Mouse (Mus musculus) ovary, postnatal 10 days (tissue): ENCODE measurements around the gene N4bp2l1.
A peak's percentile ranks its signal among the peaks of the same experiment; 100 is the strongest.

Experiments used
- DNase-seq: peaks from one replicate; pipeline ENCODE4 v3.0.0; 2022; ENCODE audit warnings: low spot score

N4bp2l1 gene

GRCm38 (mm10) chr5:150598202-150599119 lies 1.5 kb upstream of the N4bp2l1 start:
- no peak for DNase-seq

DNA sequence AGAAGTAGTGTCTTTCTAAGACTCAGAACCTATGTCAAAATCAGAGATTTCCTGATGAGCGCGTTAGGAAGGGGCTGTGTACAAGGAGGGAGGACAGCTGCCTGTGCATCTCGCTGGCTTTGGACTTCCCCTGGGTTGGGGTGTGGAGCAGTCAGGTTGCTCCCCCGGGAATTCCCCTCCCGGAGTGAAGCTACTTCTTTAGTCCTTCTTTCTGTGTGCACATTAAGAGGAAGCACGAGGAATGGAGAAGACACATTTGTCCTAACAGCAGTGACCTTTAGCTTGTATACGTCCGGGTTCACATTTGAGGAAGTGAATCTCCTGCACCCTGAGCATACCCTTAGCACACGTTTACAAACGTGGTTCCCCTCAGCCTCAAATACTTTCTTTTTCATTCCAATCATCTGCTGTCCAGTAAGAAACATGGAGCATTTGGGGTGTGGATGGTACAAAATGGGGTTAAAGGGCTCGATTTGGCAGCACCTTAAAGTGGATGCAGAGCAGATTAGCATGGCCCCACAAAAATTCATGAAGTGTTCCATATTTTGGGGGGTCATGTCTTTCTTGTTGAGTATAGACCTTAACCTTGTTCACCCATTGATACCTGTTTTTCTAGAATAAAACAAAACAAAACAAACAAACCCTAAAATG lies 1.5 kb downstream of the N4bp2l1 start:
- no peak for DNase-seq

DNA sequence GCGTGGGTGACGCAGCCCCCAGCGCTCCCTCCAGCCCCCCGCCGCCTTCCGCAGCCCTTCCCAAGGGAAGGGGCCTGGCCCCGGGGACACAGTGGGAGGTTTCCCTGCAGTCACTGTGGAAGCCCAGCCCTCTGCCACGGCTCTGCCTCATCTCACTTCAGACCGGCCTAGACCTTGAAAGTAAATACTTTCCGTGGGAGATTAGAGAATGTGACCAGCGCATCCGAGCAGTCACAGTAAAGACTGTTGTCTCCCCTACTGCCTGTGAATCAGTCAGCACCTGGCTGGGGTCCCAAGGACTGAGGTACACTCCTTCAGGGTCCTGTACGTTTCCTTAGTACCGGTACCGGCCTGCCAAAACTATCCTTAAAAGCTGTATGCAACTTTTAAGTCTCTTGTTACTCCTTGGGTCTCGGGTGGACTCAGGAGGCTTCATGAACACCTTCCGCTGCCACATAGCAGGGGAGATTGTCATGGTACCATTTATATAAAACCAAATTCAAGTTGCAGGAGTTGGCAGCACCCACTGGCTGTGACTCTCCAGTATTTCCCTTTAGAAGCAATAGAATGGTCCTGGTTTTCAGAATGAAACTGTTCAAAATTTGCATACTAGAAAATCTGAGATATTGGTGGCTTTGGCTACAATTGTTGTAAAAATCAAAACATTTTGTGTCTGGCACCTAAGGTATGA lies 2.2 kb downstream of the N4bp2l1 start:
- DNase-seq, result no peak

DNA sequence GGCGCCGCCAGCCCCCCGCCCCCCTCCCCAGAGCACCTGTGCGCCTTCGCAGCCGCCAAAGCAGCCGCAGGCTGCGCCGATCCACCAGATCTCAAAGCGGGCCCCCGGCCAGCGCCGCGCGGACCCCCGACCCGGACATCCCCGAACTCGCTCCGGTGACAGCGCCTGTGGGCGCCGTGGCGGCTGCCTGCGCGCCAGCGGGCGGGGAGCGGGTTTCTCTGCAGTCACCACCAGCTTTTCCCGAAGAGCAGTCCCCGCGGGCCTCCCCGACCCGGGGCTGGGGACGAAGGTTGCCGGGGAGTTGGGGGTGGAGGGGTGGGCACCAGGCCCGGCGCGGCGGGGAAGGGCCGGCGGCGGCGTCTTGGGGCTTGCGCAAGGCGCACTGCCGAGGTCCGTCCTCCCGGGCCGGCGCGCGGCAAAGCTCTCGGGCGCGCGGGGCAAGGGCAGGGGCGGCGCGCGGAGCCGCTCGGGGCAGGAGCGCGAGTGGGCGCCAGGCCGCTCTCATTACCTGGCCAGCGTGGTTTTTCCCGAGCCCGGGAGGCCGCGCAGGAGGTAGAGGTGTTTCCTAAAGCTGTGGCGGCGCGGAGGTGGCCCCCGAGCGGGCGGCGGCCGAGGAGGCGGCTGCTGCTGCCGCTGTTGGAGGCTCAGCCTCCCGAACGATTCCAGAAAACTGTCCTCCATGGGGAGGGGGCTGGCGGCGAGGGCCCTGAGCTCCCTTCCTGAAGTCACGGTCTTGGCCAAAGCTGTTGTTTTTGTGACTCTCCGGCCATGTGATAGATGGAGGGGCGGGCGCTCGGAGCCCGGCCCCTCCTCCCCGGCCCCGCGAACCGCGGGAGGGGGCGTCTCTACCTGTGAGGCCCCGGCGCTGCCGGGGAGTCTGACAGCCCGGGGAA lies 3.0 kb downstream of the N4bp2l1 start:
- DNase-seq, result peak; percentile 31

GRCm38 (mm10) chr5:150592904-150593755 lies 3.9 kb downstream of the N4bp2l1 start:
- DNase-seq, result no peak

- DNase-seq, result no peak
Measured at GRCm38 (mm10) chr5:150592186-150592903, 4.6 kb downstream of the N4bp2l1 start.

GRCm38 (mm10) chr5:150589945-150590344 lies 7.0 kb downstream of the N4bp2l1 start:
- no peak for DNase-seq

DNA sequence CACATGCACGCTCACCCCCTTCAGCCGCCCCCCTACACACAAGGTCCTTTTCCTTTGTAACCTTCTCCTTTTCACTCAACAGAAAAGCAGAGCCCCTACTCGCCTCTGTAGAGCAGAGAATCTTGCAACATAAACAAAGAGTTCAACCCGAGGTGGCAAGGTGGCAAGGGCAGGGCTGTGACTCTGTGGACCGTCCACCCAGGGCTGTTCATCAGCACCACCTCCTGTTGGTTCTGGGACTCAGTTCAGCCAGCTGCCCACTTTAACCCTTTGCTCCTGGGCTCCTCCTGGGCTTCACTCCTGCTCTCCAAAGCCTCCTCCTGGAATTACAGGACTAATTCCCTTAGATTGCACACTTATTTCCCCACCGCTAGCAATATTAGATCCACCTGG lies 12.7 kb downstream of the N4bp2l1 start:
- DNase-seq, result no peak

DNA sequence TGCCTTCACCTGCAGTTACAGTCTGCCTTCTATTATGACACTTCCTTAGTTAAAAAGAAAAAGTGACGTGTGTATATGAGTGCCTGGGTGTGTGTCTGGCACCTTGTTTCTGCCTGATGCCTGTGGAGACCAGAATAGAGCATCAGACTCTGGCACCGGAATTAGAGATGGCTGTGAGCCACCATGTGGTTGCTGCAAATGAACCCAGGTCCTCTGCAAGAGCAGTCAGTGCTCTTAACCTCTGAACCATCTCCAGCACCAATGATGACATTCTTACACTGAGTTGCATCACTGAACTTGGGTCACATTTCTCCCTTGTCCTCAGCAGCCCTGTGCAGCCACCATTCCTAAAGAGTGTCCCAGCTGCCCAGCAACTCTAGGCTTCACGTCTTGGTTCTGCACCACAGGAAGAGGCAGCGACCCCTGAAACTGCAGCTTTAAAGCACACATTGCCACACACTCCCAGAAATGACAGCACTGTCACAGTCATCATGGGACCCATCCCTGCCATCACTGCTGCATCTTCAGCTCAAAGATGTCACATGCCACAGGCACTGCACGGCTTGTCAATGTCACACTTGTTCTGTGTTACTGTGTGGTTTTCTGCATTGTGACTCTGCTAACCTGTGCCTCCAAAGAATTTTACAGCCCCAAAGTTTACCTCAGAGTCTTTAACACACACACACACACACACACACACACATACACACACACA lies 13.2 kb downstream of the N4bp2l1 start:
- DNase-seq, result no peak

- DNase-seq, result no peak
Measured at GRCm38 (mm10) chr5:150583181-150583580, 13.8 kb downstream of the N4bp2l1 start.

- no peak for DNase-seq
Measured at GRCm38 (mm10) chr5:150581180-150581579, 15.8 kb downstream of the N4bp2l1 start.

- no peak for DNase-seq
Measured at GRCm38 (mm10) chr5:150578613-150579171, 18.3 kb downstream of the N4bp2l1 start.

GRCm38 (mm10) chr5:150576832-150577231 lies 20.2 kb downstream of the N4bp2l1 start:
- no peak for DNase-seq

DNA sequence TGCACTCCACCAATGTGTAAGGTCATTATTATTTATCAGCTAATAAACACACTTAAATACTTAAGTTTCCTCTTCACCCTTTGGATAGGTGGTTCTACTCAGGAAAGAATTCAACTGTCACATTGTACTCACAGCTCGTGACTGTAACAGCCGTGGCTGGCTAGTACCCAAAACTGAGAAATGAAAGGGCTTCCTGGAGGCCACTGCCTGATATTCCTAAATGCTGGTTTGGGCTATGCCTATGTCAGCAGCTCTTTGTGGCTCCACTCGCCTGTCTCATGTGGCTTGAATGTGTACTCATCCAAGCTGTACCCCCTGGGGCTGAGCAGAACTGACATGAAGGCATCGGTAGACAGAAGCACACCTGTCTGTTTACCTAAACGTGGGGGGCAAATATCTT lies 22.1 kb downstream of the N4bp2l1 start:
- no peak for DNase-seq

GRCm38 (mm10) chr5:150574403-150574802 lies 22.6 kb downstream of the N4bp2l1 start:
- no peak for DNase-seq

- DNase-seq, result no peak
Measured at GRCm38 (mm10) chr5:150570496-150571219, 26.3 kb downstream of the N4bp2l1 start.

DNA sequence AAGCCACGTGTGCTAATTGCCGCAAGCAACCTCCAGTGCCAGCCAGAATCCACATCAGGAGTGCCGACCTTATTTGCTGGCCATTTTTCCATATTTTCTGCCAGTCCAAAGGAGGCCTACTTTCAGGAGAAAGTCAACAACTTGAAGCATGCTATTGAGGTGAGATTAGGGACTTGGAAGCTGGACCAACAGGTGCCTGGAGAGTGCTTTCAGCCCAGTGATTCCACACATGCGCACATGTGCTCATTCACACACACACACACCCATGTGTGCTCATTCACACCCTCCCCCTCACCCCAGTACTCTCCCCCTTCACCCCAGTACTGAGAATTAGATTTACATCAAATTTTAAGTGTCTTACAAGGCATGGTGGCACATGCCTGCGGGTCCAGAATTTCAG lies 30.0 kb downstream of the N4bp2l1 start:
- no peak for DNase-seq

GRCm38 (mm10) chr5:150566226-150566625 lies 30.8 kb downstream of the N4bp2l1 start:
- DNase-seq, result no peak
